ENCODE assay signal across 9 mouse cellular contexts in genomic region chr8:111298011-111298410, GRCm38 (mm10). TPM values are rescaled to one million over a fixed set of nuclear protein-coding genes. Genes with fewer than 3 reads are reported as not detected.
DNase-seq lines count a peak whose midpoint lies in the region; ATAC-seq lines count a peak whose summit lies in the region.
"Had no signal": no experiment of that assay in that cellular context is flagged by ENCODE, and none has a peak within 500 bp of the region (broad histone marks: within the 10 kb centered on the region; RNA-seq: fewer than 3 reads in every experiment).

No protein-coding gene starts in this region.

- H3K27ac ChIP-seq in liver, embryonic 11.5 days (ENCODE audit: low read depth, low read length) = no peak overlapping the region
- no peak overlapping the region for H3K27ac ChIP-seq in embryonic facial prominence, embryonic 13.5 days
- no peak overlapping the region for H3K27ac ChIP-seq in liver, embryonic 15.5 days (replicated peaks)
- H3K27ac ChIP-seq: embryonic facial prominence, embryonic 15.5 days had no signal

- peak; percentile 28 for DNase-seq in cerebellum, adult 11-12 months
- DNase-seq in liver, embryonic 11.5 days (ENCODE audit: low spot score) = no peak
- DNase-seq in liver = no peak
- no peak for DNase-seq in left cerebral cortex, adult 18-20 months (ENCODE audit: low spot score in 2 of 2)

- H3K4me2 ChIP-seq in liver, embryonic 11.5 days = peak overlapping the region; percentile 69
- H3K4me2 ChIP-seq in embryonic facial prominence, embryonic 13.5 days = peak overlapping the region; percentile 66
- peak overlapping the region; percentile 67 for H3K4me2 ChIP-seq in liver, embryonic 15.5 days
- H3K4me2 ChIP-seq: embryonic facial prominence, embryonic 15.5 days had no signal

- H3K4me1 ChIP-seq in liver, embryonic 11.5 days (replicated peaks; ENCODE audit: control insufficient read depth, insufficient read depth, low read length) = peaks cover 13% of the 10 kb centered on the region
- H3K4me1 ChIP-seq in embryonic facial prominence, embryonic 13.5 days = peaks cover 10% of the 10 kb centered on the region; the same call in 1 of the 2 replicates
- peaks cover 39% of the 10 kb centered on the region for H3K4me1 ChIP-seq in liver, embryonic 15.5 days (replicated peaks)

- H3K9ac ChIP-seq in liver, embryonic 11.5 days (ENCODE audit: low read depth, low read length) = 0 out of 2 replicates have a peak overlapping the region, but pooled peaks have one; percentile 22
- peak overlapping the region; percentile 40; the same call in 1 of the 2 replicates for H3K9ac ChIP-seq in embryonic facial prominence, embryonic 13.5 days
- H3K9ac ChIP-seq in liver, embryonic 15.5 days = peak overlapping the region; percentile 51
- H3K9ac ChIP-seq: embryonic facial prominence, embryonic 15.5 days had no signal

- H3K4me3 ChIP-seq in liver, embryonic 11.5 days (ENCODE audit: low read depth, low read length) = peak overlapping the region; percentile 91; the same call in 1 of the 2 replicates
- H3K4me3 ChIP-seq in embryonic facial prominence, embryonic 13.5 days = no peak overlapping the region
- peak overlapping the region; percentile 95 for H3K4me3 ChIP-seq in liver, embryonic 15.5 days (replicated peaks)

- no peaks in the 10 kb centered on the region for H3K27me3 ChIP-seq in liver, embryonic 11.5 days (replicated peaks; ENCODE audit: control insufficient read depth, insufficient read depth, low read length)
- no peaks in the 10 kb centered on the region for H3K27me3 ChIP-seq in embryonic facial prominence, embryonic 13.5 days
- no peaks in the 10 kb centered on the region for H3K27me3 ChIP-seq in liver, embryonic 15.5 days
- H3K27me3 ChIP-seq: embryonic facial prominence, embryonic 15.5 days had no signal

- H3K9me3 ChIP-seq in liver, embryonic 11.5 days (ENCODE audit: control insufficient read depth, low read length) = no peaks in the 10 kb centered on the region
- H3K9me3 ChIP-seq in embryonic facial prominence, embryonic 13.5 days = no peaks in the 10 kb centered on the region
- H3K9me3 ChIP-seq in liver, embryonic 15.5 days (replicated peaks) = no peaks in the 10 kb centered on the region
- H3K9me3 ChIP-seq: embryonic facial prominence, embryonic 15.5 days had no signal

- ATAC-seq in cerebellum, adult (ENCODE audit: insufficient number of reproducible peaks, low FRiP score, low TSS enrichment) = no peak
- ATAC-seq in liver, embryonic 11.5 days (replicated peaks; ENCODE audit: low FRiP score) = no peak
- no peak for ATAC-seq in embryonic facial prominence, embryonic 13.5 days (ENCODE audit: insufficient number of reproducible peaks, insufficient read depth, low FRiP score, low TSS enrichment, low read depth)
- ATAC-seq in liver, embryonic 15.5 days (ENCODE audit: insufficient read depth) = no peak
- no peak for ATAC-seq in inflammation-experienced regulatory T-cells, adult 6 months

- peaks cover 28% of the 10 kb centered on the region for H3K36me3 ChIP-seq in liver, embryonic 11.5 days (ENCODE audit: control insufficient read depth, insufficient read depth, low read length)
- H3K36me3 ChIP-seq in embryonic facial prominence, embryonic 13.5 days = peaks cover 31% of the 10 kb centered on the region
- H3K36me3 ChIP-seq in liver, embryonic 15.5 days (replicated peaks) = peaks cover 40% of the 10 kb centered on the region

- WGBS in liver, embryonic 11.5 days = 89% methylated on average over 1 of the region's 1 CpGs
- 87% methylated on average over 1 of the region's 1 CpGs for WGBS in embryonic facial prominence, embryonic 13.5 days
- 73% methylated on average over 1 of the region's 1 CpGs for WGBS in liver, embryonic 15.5 days (ENCODE audit: insufficient replicate concordance)

RNA-seq across cellular contexts. Expression of gene Rfwd3, which starts 2.0 kb away (rescaled TPM):
- 81.6 and 96.1 TPM in 2 replicates for polyA plus RNA-seq in liver, embryonic 11.5 days (2014; fragmentation: Nextera tagmentation; extraction: Ambion mirVana)
- 48.3 and 50.1 TPM in 2 replicates for polyA plus RNA-seq in embryonic facial prominence, embryonic 13.5 days (2015; fragmentation: Nextera tagmentation; extraction: Ambion mirVana)
- polyA plus RNA-seq in liver, embryonic 15.5 days (2015; fragmentation: Nextera tagmentation; extraction: Ambion mirVana) = 44.9 and 46.4 TPM in 2 replicates
- polyA plus RNA-seq in inflammation-experienced regulatory T-cells, adult 6 months (2017; shearing (Covaris generic)) = 10 to 100 TPM; 26.0 to 37.9 (median 27.3) TPM
- total RNA-seq in left cerebral cortex, adult 18-20 months (2021) = 10 to 100 TPM; 22.3 to 23.2 TPM

RNA-seq across cellular contexts. Expression of gene Glg1, which starts 39.0 kb away (rescaled TPM):
- 36.4 and 40.1 TPM in 2 replicates for polyA plus RNA-seq in liver, embryonic 11.5 days (2014; fragmentation: Nextera tagmentation; extraction: Ambion mirVana)
- 80.4 and 92.3 TPM in 2 replicates for polyA plus RNA-seq in embryonic facial prominence, embryonic 13.5 days (2015; fragmentation: Nextera tagmentation; extraction: Ambion mirVana)
- polyA plus RNA-seq in liver, embryonic 15.5 days (2015; fragmentation: Nextera tagmentation; extraction: Ambion mirVana) = 14.1 and 14.5 TPM in 2 replicates
- polyA plus RNA-seq in inflammation-experienced regulatory T-cells, adult 6 months (2017; shearing (Covaris generic)) = 10 to 100 TPM; 25.2 to 37.5 (median 28.5) TPM
- 100 to 1,000 TPM; 138 to 139 TPM for total RNA-seq in left cerebral cortex, adult 18-20 months (2021)

RNA-seq across cellular contexts. Expression of gene Mlkl, which starts 40.0 kb away (rescaled TPM):
- 2.6 and 3.0 TPM in 2 replicates for polyA plus RNA-seq in liver, embryonic 11.5 days (2014; fragmentation: Nextera tagmentation; extraction: Ambion mirVana)
- polyA plus RNA-seq in embryonic facial prominence, embryonic 13.5 days (2015; fragmentation: Nextera tagmentation; extraction: Ambion mirVana) = 0.69 and 0.72 TPM in 2 replicates
- 3.3 and 3.7 TPM in 2 replicates for polyA plus RNA-seq in liver, embryonic 15.5 days (2015; fragmentation: Nextera tagmentation; extraction: Ambion mirVana)
- 10 to 100 TPM in 1 of 3 experiments, 1 to 10 TPM in 2; 3.7 to 18.8 (median 6.3) TPM for polyA plus RNA-seq in inflammation-experienced regulatory T-cells, adult 6 months (2017; shearing (Covaris generic))
- under 1 TPM; 0.37 to 0.86 TPM for total RNA-seq in left cerebral cortex, adult 18-20 months (2021)
